Mouse (Mus musculus) hindbrain, embryonic 14.5 days (tissue): Measurements from ENCODE around the gene Sh2d5. TPM values are rescaled to one million over a fixed set of nuclear protein-coding genes. Genes with fewer than 3 reads are reported as not detected.

Experiments used
- ATAC-seq: fragments of 200-750 bp; cut with Nextera tagmentation; 2 replicates; pipeline ENCODE4 v1.8.0; 2017; ENCODE audit warnings: moderate number of reproducible peaks, mild to moderate bottlenecking, moderate TSS enrichment, moderate library complexity; ENCODE audit not compliant: low FRiP score
- DNase-seq: peaks from one replicate; pipeline ENCODE4 v3.0.0-alpha.2; 2015; ENCODE audit warnings: low spot score
- H3K27ac ChIP-seq: fragments of 300-500 bp; sonication (generic); 2 replicates; pipeline ENCODE4 v1.5.1; 2014; ENCODE audit warnings: mild to moderate bottlenecking, moderate library complexity
- H3K27me3 ChIP-seq: fragments of 300-500 bp; sonication (generic); 2 replicates; pipeline ENCODE4 v1.6.1; 2014; ENCODE audit warnings: mild to moderate bottlenecking, low read length, mixed read lengths; ENCODE audit not compliant: control insufficient read depth, insufficient read depth
- H3K36me3 ChIP-seq: fragments of 300-500 bp; sonication (generic); replicated peaks from 2 replicates; pipeline ENCODE4 v1.6.1; 2014; ENCODE audit not compliant: control insufficient read depth, insufficient read depth
- H3K4me1 ChIP-seq: fragments of 300-500 bp; sonication (generic); replicated peaks from 2 replicates; pipeline ENCODE4 v1.6.1; 2014; ENCODE audit warnings: antibody characterized with exemption, low read length, mixed read lengths; ENCODE audit not compliant: control insufficient read depth, insufficient read depth
- H3K4me2 ChIP-seq: fragments of 300-500 bp; sonication (generic); replicated peaks from 2 replicates; pipeline ENCODE4 v1.6.1; 2014; ENCODE audit warnings: mild to moderate bottlenecking, moderate library complexity
- H3K4me3 ChIP-seq: fragments of 300-500 bp; sonication (generic); replicated peaks from 2 replicates; pipeline ENCODE4 v1.5.1; 2014; ENCODE audit warnings: mild to moderate bottlenecking, low read length
- H3K9ac ChIP-seq: fragments of 300-500 bp; sonication (generic); 2 replicates; pipeline ENCODE4 v1.6.1; 2014
- H3K9me3 ChIP-seq: fragments of 300-500 bp; sonication (generic); 2 replicates; pipeline ENCODE4 v1.6.1; 2016; ENCODE audit warnings: low read length; ENCODE audit not compliant: control insufficient read depth
- WGBS: fragments of 180-500 bp; shearing (Covaris S2); extraction: QIAGEN DNeasy Blood & Tissue Kit; methylation state at CpG from one replicate; pipeline ENCODE4 v1.1.7; 2014; 5-methylcytosine and 5-hydroxymethylcytosine counted together
- polyA plus RNA-seq: library from polyadenylated mRNA; unstranded; fragments of >200 nt; fragmentation: Nextera tagmentation; extraction: Ambion mirVana; gene quantifications from 2 replicates; pipeline ENCODE4 v1.2.1, GENCODE M21; 2014

Sh2d5 gene
- polyA plus RNA-seq, 1 experiment from 2014 or later: 12.0 TPM

DNA sequence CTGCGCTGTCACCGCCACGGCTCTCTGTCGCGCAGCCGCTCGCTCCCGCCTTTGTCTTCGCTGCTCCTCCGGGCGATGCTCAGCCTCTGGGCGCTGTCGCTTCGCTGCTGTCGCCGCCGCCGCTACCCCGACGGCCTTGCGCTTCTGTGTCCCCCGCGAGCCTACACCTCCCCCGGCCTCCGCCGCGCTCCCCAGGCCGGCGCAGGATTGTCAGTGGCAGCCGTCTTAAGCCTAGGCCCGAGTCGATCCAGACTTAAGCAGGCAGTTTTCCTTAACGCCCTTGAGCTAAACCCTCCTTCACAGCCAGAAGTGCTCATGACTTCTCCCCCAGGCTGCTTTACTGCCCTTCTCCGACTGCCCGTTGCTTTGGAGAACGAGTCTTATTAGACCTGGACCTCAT, 32.8 kb upstream of the Sh2d5 start:
- Histone ChIP-seq H3K4me3 (peak overlapping the region; percentile 66), H3K27me3 (no peaks in the 10 kb centered on the region), H3K36me3 (peaks cover 6% of the 10 kb centered on the region), H3K4me1 (peaks cover 28% of the 10 kb centered on the region), H3K27ac (peak overlapping the region; percentile 100), H3K9me3 (no peaks in the 10 kb centered on the region), H3K4me2 (peak overlapping the region; percentile 66), H3K9ac (peak overlapping the region; percentile 98)
- DNase-seq (no peak), ATAC-seq (no peak)
- WGBS: 1% methylated on average over 35 of the region's 36 CpGs

DNA sequence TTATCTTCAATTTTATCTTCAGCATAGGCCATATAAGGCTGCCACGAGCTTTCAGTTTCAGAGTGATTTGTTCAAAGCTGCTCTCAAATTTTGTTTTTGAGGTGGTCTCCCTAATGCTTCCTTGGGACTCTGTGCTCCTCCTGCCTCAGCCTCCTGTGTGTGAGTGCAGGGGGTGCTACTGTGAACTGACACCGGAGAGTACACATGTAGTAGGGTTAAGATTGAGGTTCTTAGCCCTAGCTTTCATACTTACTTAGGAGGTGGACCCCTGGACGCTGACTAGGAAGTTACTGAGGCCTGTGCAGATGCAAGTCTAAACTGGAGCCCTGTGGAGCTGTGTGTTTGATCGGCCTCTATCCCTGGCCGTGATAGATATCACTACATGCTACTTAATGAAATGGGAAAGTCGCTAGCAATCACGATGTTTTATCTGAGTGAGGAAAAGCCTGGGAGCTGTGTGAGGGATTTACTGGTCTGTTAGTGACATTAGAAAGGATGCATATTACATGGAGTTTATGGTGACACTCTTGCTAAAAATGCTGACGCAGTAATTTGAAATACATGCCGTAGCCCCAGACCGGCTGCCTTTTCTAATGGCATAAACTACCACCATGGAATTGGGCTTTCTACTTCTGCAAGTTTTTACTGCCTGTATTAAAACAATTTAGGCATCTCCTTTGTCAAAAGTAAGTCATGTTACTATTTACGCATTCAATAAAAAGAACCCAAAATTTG, 32.1 kb upstream of the Sh2d5 start:
- H3K36me3 ChIP-seq: peaks cover 13% of the 10 kb centered on the region
- H3K9ac ChIP-seq: peak overlapping the region; percentile 98
- H3K27ac ChIP-seq: peak overlapping the region; percentile 100; the same call in 1 of the 2 replicates
- peak overlapping the region; percentile 66 for H3K4me3 ChIP-seq
- peaks cover 28% of the 10 kb centered on the region for H3K4me1 ChIP-seq
- ATAC-seq (no peak), DNase-seq (no peak)
- H3K9me3 ChIP-seq: no peaks in the 10 kb centered on the region
- WGBS: 78% methylated on average over 11 of the region's 11 CpGs
- no peaks in the 10 kb centered on the region for H3K27me3 ChIP-seq
- peak overlapping the region; percentile 66 for H3K4me2 ChIP-seq

DNA sequence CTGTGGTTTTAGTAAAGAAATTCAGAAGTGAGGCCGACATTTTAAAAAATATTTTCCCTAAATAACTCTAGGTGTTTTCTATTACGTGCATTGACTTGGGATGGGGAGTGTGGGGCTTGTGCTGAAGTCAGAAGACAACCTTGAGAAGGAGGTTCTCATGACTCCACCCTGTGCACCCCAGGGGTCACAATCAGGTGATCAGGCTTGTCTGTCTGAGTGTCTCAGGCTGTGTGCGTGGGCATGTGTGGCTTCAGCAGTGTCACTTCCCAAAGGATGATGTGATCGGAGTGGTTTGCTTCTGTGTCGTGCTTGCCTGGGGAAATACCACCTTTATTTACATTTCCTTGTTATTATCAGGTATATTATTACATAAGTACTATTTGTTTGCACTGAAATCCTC, 30.9 kb upstream of the Sh2d5 start:
- Histone ChIP-seq H3K4me3 (no peak overlapping the region), H3K36me3 (peaks cover 25% of the 10 kb centered on the region), H3K27me3 (no peaks in the 10 kb centered on the region), H3K4me2 (no peak overlapping the region), H3K4me1 (peaks cover 28% of the 10 kb centered on the region), H3K9ac (peak overlapping the region; percentile 13; the same call in 1 of the 2 replicates), H3K9me3 (no peaks in the 10 kb centered on the region), H3K27ac (no peak overlapping the region)
- no peak for ATAC-seq
- DNase-seq: no peak
- 93% methylated on average over 5 of the region's 5 CpGs for WGBS

DNA sequence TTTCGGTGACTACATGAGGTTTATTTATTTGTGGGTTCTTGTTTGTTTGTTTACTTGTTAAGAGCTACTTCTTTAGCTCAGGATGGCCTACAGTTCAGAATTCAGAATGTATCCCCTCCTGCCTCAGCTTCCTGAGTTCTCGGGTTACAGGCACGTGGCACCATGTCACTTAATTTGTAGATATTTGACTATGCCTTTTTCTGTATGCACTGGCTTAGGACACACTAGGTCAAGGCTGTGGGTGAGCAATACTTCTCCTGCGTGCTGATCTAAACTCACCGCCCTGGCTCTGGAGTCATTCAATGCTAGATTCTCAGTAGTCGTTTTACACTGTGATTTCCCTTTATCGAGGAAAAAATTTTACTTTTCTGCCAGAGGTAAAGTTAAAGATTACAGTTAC, 29.4 kb upstream of the Sh2d5 start:
- H3K9ac ChIP-seq: no peak overlapping the region
- no peak overlapping the region for H3K4me2 ChIP-seq
- 91% methylated on average over 7 of the region's 7 CpGs for WGBS
- DNase-seq: no peak
- ATAC-seq: no peak
- no peaks in the 10 kb centered on the region for H3K9me3 ChIP-seq
- H3K36me3 ChIP-seq: peaks cover 39% of the 10 kb centered on the region
- H3K27ac ChIP-seq: no peak overlapping the region
- no peaks in the 10 kb centered on the region for H3K27me3 ChIP-seq
- H3K4me1 ChIP-seq: peaks cover 23% of the 10 kb centered on the region
- H3K4me3 ChIP-seq: no peak overlapping the region

DNA sequence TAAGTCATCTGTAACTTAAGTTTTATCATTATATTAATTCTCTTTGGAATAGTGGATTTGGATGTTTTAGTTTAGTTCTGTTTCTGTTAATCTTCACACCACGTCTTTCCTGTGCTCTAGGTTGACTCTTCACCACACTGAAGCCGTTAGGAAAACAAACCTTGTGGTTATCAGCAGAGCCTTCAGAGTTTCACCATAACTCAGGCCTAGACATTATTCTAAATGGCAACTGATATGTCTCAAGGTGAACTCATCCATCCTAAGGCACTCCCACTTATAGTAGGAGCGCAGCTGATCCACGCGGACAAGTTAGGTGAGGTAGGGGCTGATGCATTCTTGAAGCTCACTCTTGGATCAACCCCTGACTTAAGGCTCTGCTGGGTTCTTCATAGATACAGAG, 28.8 kb upstream of the Sh2d5 start:
- Histone ChIP-seq H3K36me3 (peaks cover 46% of the 10 kb centered on the region), H3K27ac (no peak overlapping the region), H3K4me2 (no peak overlapping the region), H3K9me3 (no peaks in the 10 kb centered on the region), H3K27me3 (no peaks in the 10 kb centered on the region), H3K4me1 (peaks cover 21% of the 10 kb centered on the region), H3K9ac (no peak overlapping the region), H3K4me3 (no peak overlapping the region)
- DNase-seq (no peak), ATAC-seq (no peak)
- WGBS: 92% methylated on average over 5 of the region's 5 CpGs

DNA sequence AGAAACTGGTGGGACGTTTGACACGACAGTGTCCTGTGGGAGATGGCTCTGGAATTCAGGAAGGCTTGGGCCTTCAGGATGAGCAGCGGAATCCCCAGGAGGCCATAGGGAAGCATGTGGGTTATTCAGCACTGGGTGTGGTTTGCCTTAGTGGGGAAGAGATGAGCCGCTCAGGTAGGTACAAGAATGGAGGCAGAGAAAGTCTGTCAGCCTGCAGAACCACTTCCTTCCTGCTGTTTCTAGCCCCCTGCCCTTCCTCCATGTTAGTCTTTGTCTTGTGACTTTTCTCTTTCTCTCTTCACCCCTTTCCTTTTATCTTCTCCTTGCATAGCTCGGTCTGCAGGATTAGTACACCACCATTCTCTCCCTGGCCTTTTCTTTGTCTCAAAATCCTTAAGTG, 27.8 kb upstream of the Sh2d5 start:
- Histone ChIP-seq H3K27ac (no peak overlapping the region), H3K9me3 (no peaks in the 10 kb centered on the region), H3K9ac (no peak overlapping the region), H3K4me1 (peaks cover 21% of the 10 kb centered on the region), H3K27me3 (no peaks in the 10 kb centered on the region), H3K4me3 (no peak overlapping the region), H3K36me3 (peaks cover 56% of the 10 kb centered on the region), H3K4me2 (no peak overlapping the region)
- ATAC-seq (no peak), DNase-seq (no peak)
- WGBS: 88% methylated on average over 5 of the region's 5 CpGs

DNA sequence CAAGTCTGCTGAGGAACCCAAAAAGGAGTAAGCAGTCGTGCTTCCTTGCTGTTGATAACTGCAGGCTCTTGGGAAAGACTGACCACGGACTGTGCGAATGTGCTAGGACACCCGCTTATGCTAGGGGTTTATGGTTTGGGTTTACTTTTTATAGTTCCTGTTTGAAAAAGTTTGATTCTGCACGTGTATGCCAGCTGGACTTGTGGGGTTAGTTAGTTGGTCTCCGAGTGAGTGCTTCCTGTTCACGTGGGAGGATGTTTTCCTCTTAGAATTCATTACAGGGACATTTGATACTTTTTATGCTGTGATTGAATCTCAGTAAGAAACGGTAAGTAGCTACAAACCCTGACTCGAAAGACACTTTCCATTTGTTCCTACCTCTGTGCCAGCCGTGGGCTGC, 26.6 kb upstream of the Sh2d5 start:
- Histone ChIP-seq H3K4me2 (no peak overlapping the region), H3K27me3 (no peaks in the 10 kb centered on the region), H3K9me3 (no peaks in the 10 kb centered on the region), H3K27ac (no peak overlapping the region), H3K9ac (no peak overlapping the region), H3K4me3 (no peak overlapping the region), H3K4me1 (peaks cover 11% of the 10 kb centered on the region), H3K36me3 (peaks cover 68% of the 10 kb centered on the region)
- 91% methylated on average over 10 of the region's 10 CpGs for WGBS
- DNase-seq (no peak), ATAC-seq (no peak)

DNA sequence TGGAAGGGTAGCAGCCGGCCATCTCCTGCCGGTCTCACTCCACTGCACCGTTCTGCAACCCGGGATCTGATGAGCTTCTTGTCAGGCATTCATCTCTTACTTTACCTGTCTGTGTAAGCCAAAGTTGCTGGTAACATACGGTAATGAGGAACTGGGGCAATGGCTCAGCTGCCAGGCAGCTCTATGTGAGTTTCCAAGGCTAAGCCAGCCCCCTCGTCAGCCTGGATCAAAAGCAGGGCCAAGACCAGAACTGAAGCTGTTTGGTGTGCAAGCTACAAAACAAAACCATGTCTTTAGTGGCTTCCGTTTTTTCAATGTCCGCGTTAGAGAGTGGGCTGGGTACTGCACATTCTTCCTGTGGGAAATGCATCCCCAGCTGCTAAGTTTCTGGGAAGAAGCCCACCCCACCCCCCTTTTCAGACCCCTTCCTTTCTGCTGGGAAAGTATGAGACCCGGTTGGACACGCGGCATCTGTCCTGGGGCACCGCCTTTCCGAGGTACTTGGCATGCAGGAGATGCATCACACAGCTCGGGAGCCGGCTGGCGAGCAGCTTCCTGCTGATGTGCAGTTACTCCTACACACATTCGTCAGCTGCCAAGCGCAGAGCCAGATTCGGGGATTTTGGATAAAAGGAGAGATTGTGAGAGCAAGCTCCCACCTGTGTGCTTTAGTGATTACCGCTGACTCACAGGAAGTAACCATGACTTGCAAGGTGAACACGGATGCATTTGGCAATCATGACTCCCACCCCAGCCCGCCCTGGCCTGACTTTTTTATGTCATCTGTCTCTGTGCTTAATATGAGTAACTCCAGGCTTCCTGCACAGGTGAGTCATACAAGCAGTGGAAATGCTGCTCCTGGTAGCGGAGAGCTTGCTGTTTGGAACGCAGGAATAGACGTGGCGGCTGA, 3.2 kb upstream of the Sh2d5 start:
- H3K4me2 ChIP-seq: no peak overlapping the region
- H3K27ac ChIP-seq: peak overlapping the region; percentile 29; the same call in 1 of the 2 replicates
- no peak for DNase-seq
- H3K9me3 ChIP-seq: no peaks in the 10 kb centered on the region
- H3K4me1 ChIP-seq: peaks cover 11% of the 10 kb centered on the region; the same call in 1 of the 2 replicates
- H3K4me3 ChIP-seq: no peak overlapping the region
- 55% methylated on average over 27 of the region's 27 CpGs for WGBS
- H3K36me3 ChIP-seq: peaks cover 60% of the 10 kb centered on the region
- no peak overlapping the region for H3K9ac ChIP-seq
- H3K27me3 ChIP-seq: no peaks in the 10 kb centered on the region
- ATAC-seq: no peak

DNA sequence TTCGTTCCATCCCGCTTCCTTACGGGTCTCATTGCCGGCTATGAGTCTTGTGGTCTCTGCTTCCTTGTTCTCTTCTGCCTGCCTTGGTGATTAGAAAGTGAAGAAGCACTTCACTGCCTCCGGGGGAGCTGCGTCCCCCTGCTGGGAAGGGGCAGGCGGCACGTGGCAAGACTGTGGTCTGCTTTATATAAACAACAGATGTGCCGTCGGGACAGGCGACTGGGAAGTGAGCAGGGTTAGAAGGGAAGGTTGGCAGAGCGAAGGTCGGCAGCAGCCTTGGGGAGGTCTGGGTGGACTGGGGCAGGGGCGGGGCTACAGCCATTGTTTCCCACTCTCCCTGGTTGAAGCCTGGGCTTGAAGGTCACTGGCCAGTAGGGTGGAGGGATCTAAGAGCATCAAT, 1.6 kb downstream of the Sh2d5 start:
- 0% methylated on average over 14 of the region's 14 CpGs for WGBS
- peak; percentile 38 for DNase-seq
- ATAC-seq: no peak
- peaks cover 12% of the 10 kb centered on the region for H3K36me3 ChIP-seq
- peaks cover 21% of the 10 kb centered on the region; the same call in 1 of the 2 replicates for H3K4me1 ChIP-seq
- no peaks in the 10 kb centered on the region; the same call in 1 of the 2 replicates for H3K27me3 ChIP-seq
- H3K4me2 ChIP-seq: peak overlapping the region; percentile 84
- H3K4me3 ChIP-seq: peak overlapping the region; percentile 54
- no peak overlapping the region for H3K27ac ChIP-seq
- no peaks in the 10 kb centered on the region for H3K9me3 ChIP-seq
- H3K9ac ChIP-seq: peak overlapping the region; percentile 70
